ENCODE assay signal across 10 mouse cellular contexts in genomic region chr15:100081478-100081998, GRCm38 (mm10). TPM values are rescaled to one million over a fixed set of nuclear protein-coding genes. Genes with fewer than 3 reads are reported as not detected.
A peak's percentile ranks its signal among the peaks of the same experiment; 100 is the strongest.
DNase-seq lines count a peak whose midpoint lies in the region; ATAC-seq and TF ChIP-seq lines count a peak whose summit lies in the region.
"Had no signal": no experiment of that assay in that cellular context is flagged by ENCODE, and none has a peak within 500 bp of the region (broad histone marks: within the 10 kb centered on the region; RNA-seq: fewer than 3 reads in every experiment).

No protein-coding gene starts in this region.

- 0 out of 2 replicates have a peak overlapping the region, but pooled peaks have one; percentile 10 for H3K4me2 ChIP-seq in hindbrain, embryonic 14.5 days (replicated peaks)
- H3K4me2 ChIP-seq in stomach, embryonic 16.5 days (ENCODE audit: low read depth, low read length) = no peak overlapping the region

- no peaks in the 10 kb centered on the region for H3K36me3 ChIP-seq in megakaryocyte, embryonic 14.5 days (replicated peaks; ENCODE audit: low read length)
- H3K36me3 ChIP-seq in hindbrain, embryonic 14.5 days (replicated peaks; ENCODE audit: control insufficient read depth, insufficient read depth) = no peaks in the 10 kb centered on the region
- H3K36me3 ChIP-seq in stomach, embryonic 16.5 days (ENCODE audit: control insufficient read depth, insufficient read depth, low read length) = no peaks in the 10 kb centered on the region

- no peak overlapping the region for H3K4me3 ChIP-seq in gastrocnemius, adult 2 months
- H3K4me3 ChIP-seq in megakaryocyte, embryonic 14.5 days (replicated peaks) = peak overlapping the region; percentile 80
- H3K4me3 ChIP-seq in hindbrain, embryonic 14.5 days (replicated peaks; ENCODE audit: low read length) = no peak overlapping the region
- no peak overlapping the region for H3K4me3 ChIP-seq in stomach, embryonic 16.5 days (replicated peaks; ENCODE audit: low read length)

- no peak for ATAC-seq in megakaryocyte, adult 5-6 weeks (ENCODE audit: poor library complexity, severe bottlenecking)
- peak; percentile 48; the same call in 1 of the 2 replicates for ATAC-seq in hindbrain, embryonic 14.5 days (ENCODE audit: low FRiP score)
- ATAC-seq in stomach, embryonic 16.5 days (ENCODE audit: insufficient read depth, low FRiP score) = no peak
- ATAC-seq: CD4-positive, CD25-positive, alpha-beta regulatory T cell, adult 4 months had no signal

- H3K4me1 ChIP-seq in megakaryocyte, embryonic 14.5 days = peaks cover 54% of the 10 kb centered on the region
- H3K4me1 ChIP-seq in hindbrain, embryonic 14.5 days (replicated peaks; ENCODE audit: control insufficient read depth, insufficient read depth, low read length) = peaks cover 29% of the 10 kb centered on the region
- peaks cover 19% of the 10 kb centered on the region for H3K4me1 ChIP-seq in stomach, embryonic 16.5 days (ENCODE audit: control insufficient read depth, insufficient read depth, low read length)

- DNase-seq in gastrocnemius, adult 2 months = no peak
- no peak for DNase-seq in gastrocnemius, postnatal 10 days
- no peak for DNase-seq in hindbrain, embryonic 14.5 days (ENCODE audit: low spot score)
- no peak for DNase-seq in adrenal gland, postnatal 4 days (ENCODE audit: low spot score in 2 of 2)
- no peak for DNase-seq in embryo, embryonic 11 days
- DNase-seq: thymus, postnatal 36 days had no signal

- peak overlapping the region; percentile 63; the same call in 1 of the 2 replicates for H3K27ac ChIP-seq in gastrocnemius, adult 2 months
- H3K27ac ChIP-seq in hindbrain, embryonic 14.5 days = peak overlapping the region; percentile 70
- H3K27ac ChIP-seq in stomach, embryonic 16.5 days (ENCODE audit: low read length) = peak overlapping the region; percentile 34

- TF ChIP-seq CTCF in gastrocnemius, adult 2 months (IDR thresholded peaks at IDR 0.05) = no peak

- no peak overlapping the region for H3K9ac ChIP-seq in hindbrain, embryonic 14.5 days
- H3K9ac ChIP-seq in stomach, embryonic 16.5 days (ENCODE audit: low read length) = peak overlapping the region; percentile 10; the same call in 1 of the 2 replicates

- WGBS in hindbrain, embryonic 14.5 days = 49% methylated on average over 6 of the region's 6 CpGs
- 84% methylated on average over 6 of the region's 6 CpGs for WGBS in stomach, embryonic 16.5 days

- intact Hi-C loops in gastrocnemius, adult 2 months (cut with DNase I) = no loop called here

- H3K27me3 ChIP-seq in megakaryocyte, embryonic 14.5 days (replicated peaks) = no peaks in the 10 kb centered on the region
- no peaks in the 10 kb centered on the region for H3K27me3 ChIP-seq in hindbrain, embryonic 14.5 days (ENCODE audit: control insufficient read depth, insufficient read depth, low read length)
- H3K27me3 ChIP-seq in stomach, embryonic 16.5 days (ENCODE audit: control insufficient read depth, insufficient read depth, low read length) = no peaks in the 10 kb centered on the region

- no peaks in the 10 kb centered on the region for H3K9me3 ChIP-seq in megakaryocyte, embryonic 14.5 days
- H3K9me3 ChIP-seq in hindbrain, embryonic 14.5 days (ENCODE audit: control insufficient read depth, low read length) = no peaks in the 10 kb centered on the region
- no peaks in the 10 kb centered on the region for H3K9me3 ChIP-seq in stomach, embryonic 16.5 days (replicated peaks; ENCODE audit: control insufficient read depth, low read length)

RNA-seq across cellular contexts. Expression of gene Dip2b, which starts 43.1 kb away (rescaled TPM):
- 1 to 10 TPM; 5.8 to 8.3 TPM for total RNA-seq in gastrocnemius, adult 2 months (2021)
- 10 to 100 TPM; 17.5 to 19.3 TPM for total RNA-seq in gastrocnemius, postnatal 10 days (2021)
- polyA plus RNA-seq in megakaryocyte, embryonic 14.5 days (2012; ENCODE audit: insufficient read depth, low replicate concordance) = 0.46 TPM in 1 of 2 replicates, not detected in the other
- total RNA-seq in megakaryocyte, adult 5-6 weeks (2015) = 17.2 and 17.6 TPM in 2 replicates
- 13.5 and 14.4 TPM in 2 replicates for total RNA-seq in megakaryocyte, adult 5-6 weeks (2017)
- 26.0 and 27.8 TPM in 2 replicates for polyA plus RNA-seq in hindbrain, embryonic 14.5 days (2014; fragmentation: Nextera tagmentation; extraction: Ambion mirVana)
- 9.7 and 10.4 TPM in 2 replicates for polyA plus RNA-seq in stomach, embryonic 16.5 days (2015; fragmentation: Nextera tagmentation; extraction: Ambion mirVana)
- total RNA-seq in adrenal gland, postnatal 4 days (2021) = 10 to 100 TPM; 32.2 to 33.0 TPM
